Mouse (Mus musculus): ENCODE results near the gene Rftn2.
"Not testable (repeated sequence)": the region's sequence is repeated elsewhere in the genome, so short reads cannot be mapped to it uniquely, and the experiment has no call there.

The Rftn2 gene

DNA sequence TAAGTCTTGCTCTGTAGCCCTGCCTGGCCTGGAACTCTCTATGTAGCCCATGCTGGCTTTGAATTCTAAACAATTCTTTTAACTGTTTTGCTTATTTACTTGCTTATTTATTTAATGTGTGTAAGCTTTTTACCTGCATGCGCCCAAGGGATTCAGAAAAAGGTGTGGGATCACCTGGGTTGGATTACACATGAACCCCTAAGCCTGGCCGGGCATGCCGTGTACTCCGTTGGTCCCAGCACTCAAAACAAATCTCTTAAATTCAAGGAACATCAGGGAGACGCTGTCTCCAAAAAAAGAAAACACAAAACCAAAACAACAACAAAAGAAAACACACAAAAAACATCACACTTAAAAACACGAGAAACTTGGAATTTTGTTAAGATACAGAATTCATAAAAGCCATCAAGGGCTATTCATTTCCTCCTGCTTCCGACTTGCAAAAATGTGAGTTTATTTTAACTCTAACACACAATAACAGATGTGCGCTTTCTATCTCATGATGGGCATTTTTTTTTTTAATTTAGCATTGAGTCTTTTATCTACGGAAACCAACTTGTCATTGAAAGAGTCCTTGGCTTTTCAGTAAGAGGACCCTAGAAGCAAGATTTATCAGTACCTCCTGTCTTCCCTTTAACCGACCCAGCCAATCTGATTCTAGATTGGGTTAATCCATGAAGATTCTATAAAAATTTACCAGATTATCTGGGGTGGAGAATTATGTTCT is 96.2 kb downstream of the Rftn2 start:
- in situ Hi-C loops (cut with MboI, MseI) = no loop called here

- in situ Hi-C loops (cut with MboI, MseI) = no loop called here
Measured at GRCm38 (mm10) chr1:55129716-55130115, 96.9 kb downstream of the Rftn2 start.

GRCm38 (mm10) chr1:55124136-55124535 is 102.4 kb downstream of the Rftn2 start:
- in situ Hi-C loops (cut with MboI, MseI) = not testable (repeated sequence)

GRCm38 (mm10) chr1:55123561-55123960 is 103.0 kb downstream of the Rftn2 start:
- in situ Hi-C loops (cut with MboI, MseI) = no loop called here

DNA sequence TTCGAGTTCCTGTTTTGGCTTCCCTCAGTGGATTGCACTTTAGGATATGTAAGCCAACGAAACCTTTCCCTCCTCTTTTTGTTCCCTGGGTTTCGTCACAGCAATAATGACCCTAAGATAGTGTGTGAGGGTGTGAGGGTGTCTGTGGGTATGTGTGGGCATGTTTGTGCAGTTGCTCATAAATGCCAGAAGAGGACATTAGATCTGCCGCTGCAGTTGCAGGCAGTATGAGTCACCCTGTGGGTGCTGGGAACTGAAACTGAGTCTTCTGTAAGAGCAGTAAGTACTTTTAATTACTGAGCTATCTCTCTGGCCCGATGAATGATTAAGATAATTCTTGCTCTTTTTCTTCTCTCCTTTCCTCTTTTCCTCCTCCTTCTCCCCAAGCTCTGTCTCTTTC is 103.5 kb downstream of the Rftn2 start:
- in situ Hi-C loops (cut with MboI, MseI) = no loop called here
